Mouse (Mus musculus): ENCODE data around the gene Cdk9. TPM values are rescaled to one million over a fixed set of nuclear protein-coding genes. Genes with fewer than 3 reads are reported as not detected.
A peak's percentile ranks its signal among the peaks of the same experiment; 100 is the strongest.

Gene Cdk9
- polyA plus RNA-seq, 1 experiment = 192 TPM

DNA sequence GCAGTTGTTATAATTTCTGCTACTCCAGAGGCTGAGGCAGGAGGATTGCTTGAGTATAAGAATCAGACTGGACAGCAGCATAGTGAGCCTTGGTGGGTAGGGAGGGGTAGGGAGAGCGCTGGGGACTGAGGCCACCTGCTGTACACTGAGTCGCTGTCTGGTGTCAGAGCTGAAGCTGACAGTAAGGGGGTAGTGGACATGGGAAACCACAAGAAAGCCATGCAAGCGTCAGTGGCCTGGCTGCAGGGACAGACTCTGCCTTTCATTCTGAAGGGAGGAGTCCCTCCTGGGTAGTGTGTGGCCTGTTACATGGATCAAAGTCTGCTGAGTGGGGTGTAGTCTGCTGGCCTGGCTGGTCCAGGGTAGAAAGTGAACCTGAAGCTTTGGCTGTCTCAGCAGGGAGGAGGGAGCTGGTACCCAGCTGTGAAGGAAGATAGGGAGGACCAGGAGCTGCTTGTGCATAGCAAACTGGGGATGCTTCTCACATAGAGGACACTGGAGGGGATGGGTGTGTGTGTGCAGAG is 23.5 kb upstream of the Cdk9 start:
- Histone ChIP-seq H3K4me3 (ENCODE audit: insufficient read depth, low read length) (no peak overlapping the region), H3K4me1 (ENCODE audit: control insufficient read depth, insufficient read depth, low read length) (peaks cover 48% of the 10 kb centered on the region), H3K27ac (ENCODE audit: insufficient read depth, low read depth, low read length) (peak overlapping the region; percentile 65)
- no peak for TF ChIP-seq CTCF (IDR thresholded peaks at IDR 0.05; ENCODE audit: low read depth, low read length)
- TF ChIP-seq POLR2A (IDR thresholded peaks at IDR 0.05; ENCODE audit: borderline replicate concordance, low read depth, low read length) = no peak

DNA sequence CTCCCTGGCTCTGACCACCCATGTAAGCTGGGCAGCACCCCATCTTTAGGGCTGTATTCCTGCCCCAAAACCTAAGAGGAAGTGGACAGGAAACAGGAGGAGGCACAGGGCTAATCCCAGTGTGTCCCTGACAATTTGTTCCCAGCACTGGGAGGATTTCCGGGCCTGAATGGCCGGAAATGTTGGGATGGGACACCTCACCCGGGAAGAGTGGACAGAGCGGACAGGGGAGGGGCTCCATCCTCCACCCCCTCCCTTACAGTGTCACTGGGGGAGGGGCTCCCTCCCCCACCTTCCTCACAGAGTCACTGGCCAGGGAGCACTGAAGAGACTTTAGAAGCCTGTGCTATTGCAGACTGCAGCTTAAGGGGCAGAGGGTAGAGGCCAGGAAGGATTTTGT is 22.1 kb upstream of the Cdk9 start:
- Histone ChIP-seq H3K27ac (ENCODE audit: insufficient read depth, low read depth, low read length) (no peak overlapping the region), H3K4me3 (ENCODE audit: insufficient read depth, low read length) (no peak overlapping the region), H3K4me1 (ENCODE audit: control insufficient read depth, insufficient read depth, low read length) (peaks cover 57% of the 10 kb centered on the region)
- no peak for TF ChIP-seq POLR2A (IDR thresholded peaks at IDR 0.05; ENCODE audit: borderline replicate concordance, low read depth, low read length)
- TF ChIP-seq CTCF (IDR thresholded peaks at IDR 0.05; ENCODE audit: low read depth, low read length) = no peak

DNA sequence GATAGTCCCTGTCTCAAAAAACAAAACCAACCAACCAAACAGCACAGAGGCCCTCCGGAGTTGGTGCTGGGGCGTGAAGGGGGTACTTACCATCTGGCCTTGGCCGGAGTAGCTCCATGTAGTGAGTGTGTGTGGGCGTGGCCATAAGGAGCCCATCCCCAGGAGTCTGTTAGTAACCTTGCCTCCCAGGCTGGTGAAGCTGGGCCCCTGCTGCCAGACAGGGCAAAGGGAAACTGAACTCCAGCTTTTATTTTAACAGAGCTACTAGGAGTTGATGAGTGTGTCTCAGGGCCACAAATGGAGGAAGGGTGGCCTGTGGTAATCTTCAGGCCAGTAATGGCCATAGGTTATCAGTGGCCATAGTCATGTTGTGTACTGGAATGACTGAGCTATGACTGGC is 21.6 kb upstream of the Cdk9 start:
- Histone ChIP-seq H3K27ac (ENCODE audit: insufficient read depth, low read depth, low read length) (no peak overlapping the region), H3K4me3 (ENCODE audit: insufficient read depth, low read length) (no peak overlapping the region), H3K4me1 (ENCODE audit: control insufficient read depth, insufficient read depth, low read length) (peaks cover 60% of the 10 kb centered on the region)
- TF ChIP-seq CTCF (IDR thresholded peaks at IDR 0.05; ENCODE audit: low read depth, low read length) (no peak), POLR2A (IDR thresholded peaks at IDR 0.05; ENCODE audit: borderline replicate concordance, low read depth, low read length) (no peak)

GRCm38 (mm10) chr2:32732695-32733094 is 19.8 kb upstream of the Cdk9 start:
- Histone ChIP-seq H3K4me1 (ENCODE audit: control insufficient read depth, insufficient read depth, low read length) (peaks cover 57% of the 10 kb centered on the region), H3K4me3 (ENCODE audit: insufficient read depth, low read length) (no peak overlapping the region), H3K27ac (ENCODE audit: insufficient read depth, low read depth, low read length) (no peak overlapping the region)
- TF ChIP-seq POLR2A (IDR thresholded peaks at IDR 0.05; ENCODE audit: borderline replicate concordance, low read depth, low read length) (no peak), CTCF (IDR thresholded peaks at IDR 0.05; ENCODE audit: low read depth, low read length) (no peak)

DNA sequence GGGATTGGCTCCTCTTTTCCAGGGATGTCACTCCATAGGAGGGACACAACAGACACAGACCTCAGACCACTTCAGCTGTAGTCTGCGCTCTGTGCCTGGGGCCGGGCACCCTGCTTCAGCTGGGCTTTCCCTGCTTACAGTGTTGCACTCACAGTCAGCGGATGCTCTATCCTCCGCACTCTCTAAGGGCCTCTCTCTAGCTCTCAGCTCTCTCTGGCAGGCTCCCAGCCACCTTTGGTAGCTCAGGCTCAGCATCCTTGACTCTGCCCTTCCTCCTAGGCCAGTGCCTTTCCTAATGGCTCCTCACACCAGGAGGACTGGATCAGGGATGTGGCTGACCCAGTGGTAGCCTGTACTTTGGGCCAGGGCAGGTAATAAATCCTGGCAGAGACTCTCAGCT is 19.0 kb upstream of the Cdk9 start:
- Histone ChIP-seq H3K27ac (ENCODE audit: insufficient read depth, low read depth, low read length) (no peak overlapping the region), H3K4me3 (ENCODE audit: insufficient read depth, low read length) (no peak overlapping the region), H3K4me1 (ENCODE audit: control insufficient read depth, insufficient read depth, low read length) (peaks cover 55% of the 10 kb centered on the region)
- TF ChIP-seq POLR2A (IDR thresholded peaks at IDR 0.05; ENCODE audit: borderline replicate concordance, low read depth, low read length) (no peak), CTCF (IDR thresholded peaks at IDR 0.05; ENCODE audit: low read depth, low read length) (no peak)

GRCm38 (mm10) chr2:32730854-32731253 is 18.0 kb upstream of the Cdk9 start:
- Histone ChIP-seq H3K4me3 (ENCODE audit: insufficient read depth, low read length) (no peak overlapping the region), H3K4me1 (ENCODE audit: control insufficient read depth, insufficient read depth, low read length) (peaks cover 46% of the 10 kb centered on the region), H3K27ac (ENCODE audit: insufficient read depth, low read depth, low read length) (no peak overlapping the region)
- TF ChIP-seq CTCF (IDR thresholded peaks at IDR 0.05; ENCODE audit: low read depth, low read length) (no peak), POLR2A (IDR thresholded peaks at IDR 0.05; ENCODE audit: borderline replicate concordance, low read depth, low read length) (no peak)

DNA sequence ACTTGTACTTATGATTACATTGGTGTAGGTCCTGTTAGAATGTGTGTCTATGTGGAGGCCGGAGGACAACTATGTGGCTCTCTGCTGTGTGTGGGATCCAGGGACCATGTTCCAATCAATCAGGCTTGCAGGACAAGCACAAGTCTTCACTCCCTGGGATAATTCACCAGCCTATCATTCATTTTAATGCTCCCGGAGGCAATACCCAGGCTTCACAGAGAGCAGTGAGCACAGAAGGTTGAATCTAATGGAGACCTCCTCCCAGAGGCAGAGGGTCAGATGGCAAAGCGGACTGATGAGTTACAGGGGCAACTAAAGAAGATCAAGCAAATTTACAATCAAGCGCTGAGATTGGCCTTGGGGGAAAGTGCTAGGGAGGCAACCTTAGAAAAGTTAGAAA is 16.7 kb upstream of the Cdk9 start:
- Histone ChIP-seq H3K4me3 (ENCODE audit: insufficient read depth, low read length) (no peak overlapping the region), H3K27ac (ENCODE audit: insufficient read depth, low read depth, low read length) (no peak overlapping the region), H3K4me1 (ENCODE audit: control insufficient read depth, insufficient read depth, low read length) (peaks cover 32% of the 10 kb centered on the region)
- TF ChIP-seq CTCF (IDR thresholded peaks at IDR 0.05; ENCODE audit: low read depth, low read length) = no peak
- TF ChIP-seq POLR2A (IDR thresholded peaks at IDR 0.05; ENCODE audit: borderline replicate concordance, low read depth, low read length) = no peak

GRCm38 (mm10) chr2:32728463-32728862 is 15.6 kb upstream of the Cdk9 start:
- Histone ChIP-seq H3K27ac (ENCODE audit: insufficient read depth, low read depth, low read length) (no peak overlapping the region), H3K4me1 (ENCODE audit: control insufficient read depth, insufficient read depth, low read length) (peaks cover 30% of the 10 kb centered on the region), H3K4me3 (ENCODE audit: insufficient read depth, low read length) (no peak overlapping the region)
- no peak for TF ChIP-seq POLR2A (IDR thresholded peaks at IDR 0.05; ENCODE audit: borderline replicate concordance, low read depth, low read length)
- no peak for TF ChIP-seq CTCF (IDR thresholded peaks at IDR 0.05; ENCODE audit: low read depth, low read length)

DNA sequence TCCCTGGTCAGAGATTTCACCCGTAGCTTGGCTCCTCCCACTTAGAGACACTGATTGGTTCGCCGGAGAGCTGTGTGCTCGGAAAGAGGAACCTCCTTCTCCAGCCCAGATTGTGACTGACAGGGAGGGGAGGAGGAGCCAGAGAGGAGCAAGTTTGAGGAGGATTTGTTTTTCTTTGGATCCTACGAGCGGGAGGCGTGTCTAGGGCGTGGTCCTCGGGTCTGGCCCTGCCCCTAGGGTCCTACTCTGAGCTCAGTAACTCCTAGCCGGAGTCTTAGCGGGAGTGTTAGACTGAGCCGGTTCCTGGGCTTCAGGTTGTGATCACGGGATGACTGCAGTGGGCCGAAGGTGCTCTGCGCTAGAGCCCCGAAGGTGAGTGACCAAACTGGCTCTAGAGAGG is 14.6 kb upstream of the Cdk9 start:
- H3K27ac ChIP-seq (ENCODE audit: insufficient read depth, low read depth, low read length) = no peak overlapping the region
- no peak for TF ChIP-seq CTCF (IDR thresholded peaks at IDR 0.05; ENCODE audit: low read depth, low read length)
- TF ChIP-seq POLR2A (IDR thresholded peaks at IDR 0.05; ENCODE audit: borderline replicate concordance, low read depth, low read length) = no peak
- peak overlapping the region; percentile 52 for H3K4me3 ChIP-seq (ENCODE audit: insufficient read depth, low read length)
- peaks cover 27% of the 10 kb centered on the region for H3K4me1 ChIP-seq (ENCODE audit: control insufficient read depth, insufficient read depth, low read length)

- Histone ChIP-seq H3K27ac (ENCODE audit: insufficient read depth, low read depth, low read length) (no peak overlapping the region), H3K4me1 (ENCODE audit: control insufficient read depth, insufficient read depth, low read length) (peaks cover 24% of the 10 kb centered on the region), H3K4me3 (ENCODE audit: insufficient read depth, low read length) (no peak overlapping the region)
- TF ChIP-seq POLR2A (IDR thresholded peaks at IDR 0.05; ENCODE audit: borderline replicate concordance, low read depth, low read length) = no peak
- TF ChIP-seq CTCF (IDR thresholded peaks at IDR 0.05; ENCODE audit: low read depth, low read length) = no peak
These were observed 12.2 kb upstream of the Cdk9 start for GRCm38 (mm10) chr2:32724832-32725790.
